Mouse (Mus musculus) neural tube, embryonic 15.5 days (tissue): Measurements from ENCODE around the gene Csrnp2. TPM values are rescaled to one million over a fixed set of nuclear protein-coding genes. Genes with fewer than 3 reads are reported as not detected.
"Not testable (repeated sequence)": the region's sequence is repeated elsewhere in the genome, so short reads cannot be mapped to it uniquely, and the experiment has no call there.

ENCODE experiments used
- ATAC-seq: fragments of 200-750 bp; cut with Nextera tagmentation; 2 replicates; pipeline ENCODE4 v1.8.0; 2017; ENCODE audit warnings: mild to moderate bottlenecking, moderate TSS enrichment, moderate library complexity; ENCODE audit not compliant: low FRiP score
- H3K27ac ChIP-seq: fragments of 300-500 bp; sonication (generic); replicated peaks from 2 replicates; pipeline ENCODE4 v1.5.1; 2015; ENCODE audit warnings: mild to moderate bottlenecking, inconsistent platforms
- H3K27me3 ChIP-seq: fragments of 300-500 bp; sonication (generic); replicated peaks from 2 replicates; pipeline ENCODE4 v1.6.1; 2015; ENCODE audit warnings: inconsistent platforms
- H3K36me3 ChIP-seq: fragments of 300-500 bp; sonication (generic); 2 replicates; pipeline ENCODE4 v1.6.1; 2015; ENCODE audit warnings: inconsistent platforms
- H3K4me1 ChIP-seq: fragments of 300-500 bp; sonication (generic); 2 replicates; pipeline ENCODE4 v1.6.1; 2015; ENCODE audit warnings: inconsistent platforms
- H3K4me2 ChIP-seq: fragments of 300-500 bp; sonication (generic); 2 replicates; pipeline ENCODE4 v1.6.1; 2015; ENCODE audit warnings: inconsistent platforms, mild to moderate bottlenecking, moderate library complexity
- H3K4me3 ChIP-seq: fragments of 300-500 bp; sonication (generic); replicated peaks from 2 replicates; pipeline ENCODE4 v1.5.1; 2015; ENCODE audit warnings: mild to moderate bottlenecking, inconsistent platforms
- H3K9ac ChIP-seq: fragments of 300-500 bp; sonication (generic); replicated peaks from 2 replicates; pipeline ENCODE4 v1.6.1; 2015; ENCODE audit warnings: mild to moderate bottlenecking, inconsistent platforms
- H3K9me3 ChIP-seq: fragments of 300-500 bp; sonication (generic); replicated peaks from 2 replicates; pipeline ENCODE4 v1.6.1; 2016; ENCODE audit warnings: inconsistent platforms
- WGBS: fragments of 180-500 bp; shearing (Covaris S2); methylation state at CpG from one replicate; pipeline ENCODE4 v1.1.7; 2015; ENCODE audit warnings: mixed read lengths; 5-methylcytosine and 5-hydroxymethylcytosine counted together
- polyA plus RNA-seq: library from polyadenylated mRNA; unstranded; fragments of >200 nt; fragmentation: Nextera tagmentation; extraction: Ambion mirVana; gene quantifications from 2 replicates; pipeline ENCODE4 v1.2.1, GENCODE M21; 2015

Csrnp2 gene
- 34.1 and 37.9 TPM in 2 replicates for polyA plus RNA-seq

DNA sequence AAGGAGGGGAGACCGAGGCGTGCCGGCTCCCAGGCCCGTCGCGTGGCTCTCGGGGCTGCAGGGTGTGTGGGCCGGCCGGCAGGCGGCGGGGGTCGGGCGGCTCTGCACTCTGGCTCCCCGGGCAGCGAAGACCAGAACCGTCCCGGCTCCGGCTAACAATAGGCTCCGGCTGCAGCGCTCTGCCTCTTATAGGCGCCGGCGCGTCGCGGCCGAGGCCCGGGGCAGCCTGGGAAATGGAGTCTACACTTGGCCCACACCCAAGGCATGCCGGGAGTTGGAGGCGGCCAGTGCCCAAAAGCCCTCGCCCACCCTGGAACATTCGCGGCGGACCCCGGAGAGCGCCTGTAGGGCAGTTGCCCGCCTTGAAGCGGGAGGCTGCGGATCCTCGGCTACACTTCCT, at the start of gene Csrnp2:
TSS of gene Csrnp2 (minus strand) at position 387 of the 400 bp plus-strand sequence.
- peak within 1 kb of the TSS; percentile 92 for H3K4me3 ChIP-seq
- H3K9ac ChIP-seq, result peak within 1 kb of the TSS; percentile 99
- H3K9me3 ChIP-seq, result no peaks in the 10 kb centered on the region
- peak; percentile 98 for ATAC-seq
- under 1% methylated on average over 40 of the region's 40 CpGs for WGBS
- H3K4me2 ChIP-seq, result peak within 1 kb of the TSS; percentile 77
- peaks cover 41% of the 10 kb centered on the region for H3K4me1 ChIP-seq
- no peaks in the 10 kb centered on the region; the same call in 1 of the 2 replicates for H3K36me3 ChIP-seq
- H3K27me3 ChIP-seq, result no peaks in the 10 kb centered on the region
- H3K27ac ChIP-seq, result peak within 1 kb of the TSS; percentile 99

DNA sequence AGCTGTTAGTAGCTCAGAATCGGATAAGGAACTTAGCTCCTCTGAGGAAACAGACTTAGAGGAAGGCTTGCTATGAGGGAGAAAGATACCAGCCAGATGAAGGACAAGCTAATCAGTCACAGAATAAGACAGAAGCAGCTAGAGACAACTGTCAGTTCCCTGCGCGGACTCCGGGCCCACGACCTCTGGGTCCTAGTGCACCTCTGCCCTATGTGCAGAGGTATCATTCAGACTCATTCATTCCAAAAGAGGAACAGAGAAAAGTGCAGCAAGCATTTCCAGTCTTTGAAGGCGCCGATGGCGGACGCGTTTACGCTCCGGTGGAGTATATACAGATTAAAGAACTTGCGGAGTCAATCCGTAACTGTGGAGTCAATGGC, 48.4 kb upstream of the Csrnp2 start:
- H3K4me2 ChIP-seq, H3K9ac ChIP-seq, H3K27ac ChIP-seq, H3K4me3 ChIP-seq, H3K4me1 ChIP-seq, ATAC-seq, H3K27me3 ChIP-seq, H3K9me3 ChIP-seq: not testable (repeated sequence)
- 95% methylated on average over 14 of the region's 14 CpGs for WGBS
- H3K36me3 ChIP-seq, result peaks cover 24% of the 10 kb centered on the region

DNA sequence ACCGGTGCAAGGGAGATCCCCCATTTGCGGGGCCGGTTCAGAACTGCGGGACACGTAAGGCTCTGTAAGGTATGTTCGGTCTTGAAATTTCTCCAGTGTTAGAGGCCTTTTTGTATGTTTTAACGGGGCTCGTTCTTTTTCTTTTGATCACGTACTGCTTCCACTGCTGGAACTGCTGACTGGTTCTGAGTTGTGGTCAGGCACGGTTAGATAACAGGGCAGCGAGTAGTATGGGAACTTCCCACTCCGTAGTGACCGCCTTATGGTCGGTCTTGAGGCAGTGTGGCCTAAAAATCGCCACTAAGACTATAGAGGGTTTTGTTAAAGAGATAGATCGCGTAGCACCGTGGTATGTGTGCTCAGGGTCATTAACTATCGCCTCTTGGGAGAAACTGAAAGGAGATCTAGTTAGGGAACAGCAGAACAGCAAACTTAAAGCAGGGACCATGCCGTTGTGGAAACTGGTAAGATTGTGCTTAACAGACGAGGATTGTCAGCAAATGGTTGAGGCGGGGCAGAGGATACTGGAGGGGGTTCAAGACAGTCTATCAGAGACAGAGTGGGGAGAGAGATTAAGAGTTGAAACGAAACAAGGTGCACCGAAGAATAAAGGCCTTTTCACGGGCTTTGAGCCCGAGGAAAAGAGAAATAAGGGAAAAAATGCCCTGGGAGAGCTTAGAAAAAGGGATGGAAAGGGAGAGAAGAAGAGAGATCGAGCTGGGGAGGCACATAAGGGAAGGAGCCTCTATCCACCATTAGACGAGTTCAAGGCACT, 47.8 kb upstream of the Csrnp2 start:
- not testable (repeated sequence) for H3K9me3 ChIP-seq, H3K4me2 ChIP-seq, H3K27me3 ChIP-seq, H3K4me1 ChIP-seq, ATAC-seq, H3K4me3 ChIP-seq, H3K27ac ChIP-seq, H3K9ac ChIP-seq
- WGBS, result 97% methylated on average over 27 of the region's 28 CpGs
- H3K36me3 ChIP-seq, result peaks cover 18% of the 10 kb centered on the region

DNA sequence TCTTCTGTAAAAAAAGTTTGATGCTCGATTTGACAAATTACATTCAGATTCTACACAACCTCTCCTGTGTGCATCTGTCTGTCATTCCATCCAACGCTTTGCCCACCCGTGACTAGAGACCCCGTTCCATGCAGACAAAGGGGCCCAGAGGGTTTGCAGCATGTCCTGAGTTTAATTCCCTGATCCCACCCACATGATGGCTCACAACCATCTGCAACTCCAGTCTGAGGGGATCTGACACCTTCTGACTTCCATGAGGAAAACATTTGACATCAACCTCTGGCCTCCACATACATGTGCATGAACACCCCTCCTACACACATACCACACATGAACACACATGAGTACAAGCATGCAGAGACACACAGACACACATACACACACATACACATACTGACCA, 46.1 kb upstream of the Csrnp2 start:
- no peak for ATAC-seq
- Histone ChIP-seq H3K36me3 (peaks cover 13% of the 10 kb centered on the region), H3K4me1 (no peaks in the 10 kb centered on the region), H3K4me2 (no peak overlapping the region), H3K9ac (no peak overlapping the region), H3K27me3 (no peaks in the 10 kb centered on the region), H3K27ac (no peak overlapping the region), H3K9me3 (0 out of 2 replicates have a peak, but pooled peaks cover 3% of the 10 kb centered on the region), H3K4me3 (no peak overlapping the region)
- 96% methylated on average over 4 of the region's 4 CpGs for WGBS

DNA sequence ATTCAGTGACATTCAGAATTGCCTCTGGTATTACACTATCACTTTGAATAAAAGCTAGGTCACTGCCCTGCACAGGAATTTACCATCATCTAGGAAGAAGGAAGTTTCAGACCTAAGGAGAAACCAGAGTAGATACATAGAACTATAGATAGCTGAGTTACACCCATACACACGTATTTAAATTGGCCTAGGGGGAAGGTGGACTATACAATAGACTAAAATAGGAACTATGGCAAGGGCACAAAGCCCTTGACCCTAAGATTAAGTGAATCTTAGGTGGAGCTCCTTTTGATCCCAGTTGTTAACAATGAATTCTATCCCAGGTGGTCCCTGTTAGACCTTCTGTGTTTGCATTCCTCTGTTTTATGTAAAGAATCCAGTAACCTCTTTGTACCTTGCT, 45.7 kb upstream of the Csrnp2 start:
- not testable (repeated sequence) for H3K9ac ChIP-seq, H3K27me3 ChIP-seq, H3K4me3 ChIP-seq, H3K4me2 ChIP-seq, H3K27ac ChIP-seq, H3K9me3 ChIP-seq, H3K4me1 ChIP-seq, ATAC-seq
- WGBS, result 92% methylated on average over 1 of the region's 1 CpGs
- peaks cover 16% of the 10 kb centered on the region for H3K36me3 ChIP-seq

DNA sequence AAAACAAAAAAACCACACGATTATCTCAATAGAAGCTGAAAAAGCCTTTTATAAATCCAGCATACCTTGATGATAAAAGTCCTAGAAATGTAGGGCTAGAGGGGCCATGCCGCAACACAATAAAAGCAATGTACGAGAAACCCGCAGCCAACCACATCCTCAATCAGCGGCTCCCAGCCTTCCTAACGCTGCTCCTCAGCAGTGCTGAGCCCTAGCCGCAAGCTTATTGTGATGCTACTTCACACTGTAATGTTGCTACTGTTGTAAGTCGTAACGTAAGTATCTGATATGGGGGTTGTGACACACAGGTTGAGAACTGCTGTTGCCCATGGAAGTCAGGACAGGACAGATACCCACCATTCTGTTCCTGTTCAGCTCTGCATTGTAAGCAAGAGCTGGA, 44.1 kb upstream of the Csrnp2 start:
- H3K4me2 ChIP-seq, result no peak overlapping the region
- H3K9me3 ChIP-seq, result no peaks in the 10 kb centered on the region
- no peak for ATAC-seq
- H3K27me3 ChIP-seq, result no peaks in the 10 kb centered on the region
- no peak overlapping the region for H3K9ac ChIP-seq
- H3K4me1 ChIP-seq, result no peaks in the 10 kb centered on the region
- 94% methylated on average over 9 of the region's 9 CpGs for WGBS
- no peak overlapping the region for H3K4me3 ChIP-seq
- peaks cover 21% of the 10 kb centered on the region for H3K36me3 ChIP-seq
- H3K27ac ChIP-seq, result no peak overlapping the region

DNA sequence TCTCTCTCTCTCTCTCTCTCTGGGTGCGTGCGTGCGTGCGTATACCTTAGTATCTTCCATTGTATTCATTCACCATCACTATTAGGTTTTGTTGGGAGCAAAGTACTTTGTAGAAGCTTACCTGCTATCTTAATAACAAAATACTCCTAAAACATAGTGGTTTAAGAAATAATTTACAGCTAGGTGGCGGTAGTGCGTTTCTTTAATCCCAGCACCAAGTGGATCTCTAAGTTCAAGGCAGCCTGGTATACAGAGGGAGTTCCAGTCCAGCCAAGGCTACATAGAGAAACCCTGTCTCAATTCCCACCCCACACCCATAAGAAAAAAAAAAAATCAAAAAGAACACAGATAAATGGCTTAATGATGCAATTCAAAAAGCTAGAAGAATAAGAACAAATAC, 42.6 kb upstream of the Csrnp2 start:
- no peak for ATAC-seq
- Histone ChIP-seq H3K36me3 (peaks cover 23% of the 10 kb centered on the region; the same call in 1 of the 2 replicates), H3K9ac (no peak overlapping the region), H3K4me3 (no peak overlapping the region), H3K27me3 (no peaks in the 10 kb centered on the region), H3K4me1 (no peaks in the 10 kb centered on the region), H3K27ac (no peak overlapping the region), H3K9me3 (no peaks in the 10 kb centered on the region), H3K4me2 (no peak overlapping the region)
- WGBS, result 90% methylated on average over 6 of the region's 6 CpGs

DNA sequence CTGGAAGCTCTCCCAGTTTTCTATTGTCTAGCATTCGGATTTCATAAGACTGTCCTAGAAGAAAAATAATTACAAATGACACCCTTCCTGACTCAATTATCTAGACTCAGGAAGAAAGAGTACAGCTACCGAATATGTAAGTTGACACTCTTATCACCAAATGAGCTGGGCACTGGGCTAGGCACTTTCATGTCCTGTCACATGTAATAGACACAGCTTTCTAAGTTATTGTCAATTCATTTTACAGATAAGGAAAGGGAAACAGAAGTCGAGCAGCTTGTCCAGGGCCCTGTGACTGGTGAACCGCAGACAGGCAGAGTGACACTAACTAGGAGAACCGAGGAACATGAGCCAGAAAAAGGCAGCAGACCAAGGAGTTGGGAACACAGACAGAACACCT, 32.6 kb upstream of the Csrnp2 start:
- no peaks in the 10 kb centered on the region for H3K9me3 ChIP-seq
- H3K4me2 ChIP-seq, result no peak overlapping the region
- H3K9ac ChIP-seq, result no peak overlapping the region
- no peak overlapping the region for H3K27ac ChIP-seq
- H3K27me3 ChIP-seq, result no peaks in the 10 kb centered on the region
- no peak overlapping the region for H3K4me3 ChIP-seq
- ATAC-seq, result no peak
- H3K36me3 ChIP-seq, result peaks cover 14% of the 10 kb centered on the region; the same call in 1 of the 2 replicates
- H3K4me1 ChIP-seq, result no peaks in the 10 kb centered on the region
- WGBS, result 93% methylated on average over 5 of the region's 5 CpGs

DNA sequence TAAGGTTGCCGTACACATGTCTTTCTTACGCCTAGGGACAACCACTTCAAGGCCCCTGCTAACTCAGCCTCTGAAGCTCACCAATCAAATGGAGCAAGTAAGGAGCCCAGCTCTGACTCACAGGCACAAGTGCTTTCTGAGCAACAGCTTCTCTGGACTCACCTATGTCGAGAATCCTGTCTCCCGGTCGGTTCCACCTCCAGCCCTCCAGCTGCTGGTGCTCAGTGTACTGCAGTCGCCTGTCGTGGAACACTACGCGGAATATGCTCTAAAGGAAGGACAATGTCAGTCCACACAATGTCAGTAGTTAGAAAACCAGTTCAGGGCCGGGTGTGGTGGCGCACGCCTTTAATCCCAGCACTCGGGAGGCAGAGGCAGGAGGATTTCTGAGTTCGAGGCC, 30.1 kb upstream of the Csrnp2 start:
- H3K36me3 ChIP-seq, result peaks cover 28% of the 10 kb centered on the region
- no peak overlapping the region for H3K4me3 ChIP-seq
- H3K4me1 ChIP-seq, result no peaks in the 10 kb centered on the region
- no peak overlapping the region for H3K9ac ChIP-seq
- H3K27ac ChIP-seq, result no peak overlapping the region
- no peak for ATAC-seq
- no peaks in the 10 kb centered on the region for H3K27me3 ChIP-seq
- H3K4me2 ChIP-seq, result no peak overlapping the region
- 95% methylated on average over 14 of the region's 14 CpGs for WGBS
- no peaks in the 10 kb centered on the region for H3K9me3 ChIP-seq

DNA sequence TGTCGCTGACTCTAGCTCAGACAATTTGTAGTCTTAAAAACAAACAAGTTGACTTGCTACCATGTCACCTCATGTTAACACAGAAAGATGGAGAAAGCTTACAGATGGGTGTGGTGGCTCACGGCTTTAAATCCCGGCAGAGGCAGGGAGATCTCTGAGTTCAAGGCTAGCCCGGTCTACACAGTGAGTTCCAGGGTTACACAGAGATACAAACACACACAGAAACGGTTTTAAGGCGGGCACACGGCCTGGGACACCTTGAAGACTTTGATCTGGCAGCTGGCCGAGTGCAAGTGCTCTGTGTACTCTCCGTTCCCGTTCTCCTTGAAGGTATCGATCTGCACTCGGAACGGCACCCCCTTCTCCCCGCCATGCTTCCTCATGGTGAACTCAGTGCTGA, 25.0 kb upstream of the Csrnp2 start:
- H3K27me3 ChIP-seq, result no peaks in the 10 kb centered on the region
- WGBS, result 96% methylated on average over 14 of the region's 14 CpGs
- no peak overlapping the region for H3K27ac ChIP-seq
- no peak overlapping the region for H3K4me2 ChIP-seq
- H3K9ac ChIP-seq, result no peak overlapping the region
- ATAC-seq, result no peak
- H3K9me3 ChIP-seq, result no peaks in the 10 kb centered on the region
- no peak overlapping the region for H3K4me3 ChIP-seq
- peaks cover 44% of the 10 kb centered on the region for H3K36me3 ChIP-seq
- H3K4me1 ChIP-seq, result no peaks in the 10 kb centered on the region

DNA sequence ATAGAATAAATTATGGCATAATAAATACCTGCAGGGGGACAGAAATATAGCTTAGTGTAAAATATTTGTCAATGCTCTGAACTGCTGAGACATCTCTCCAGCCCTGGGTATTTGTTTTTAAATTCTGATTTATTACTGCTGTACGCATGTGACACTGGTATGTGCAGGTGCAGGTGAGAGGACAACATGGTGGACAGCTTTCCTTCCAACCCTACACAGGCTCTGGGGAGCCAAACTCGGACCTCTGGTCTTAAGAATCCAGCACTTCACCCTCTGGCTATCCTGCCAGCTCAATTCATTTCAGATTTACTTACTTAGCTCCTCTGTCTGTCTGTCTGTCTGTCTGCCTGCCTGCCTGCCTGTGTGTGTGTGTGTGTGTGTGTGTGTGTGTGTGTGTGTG, 19.8 kb upstream of the Csrnp2 start:
- Histone ChIP-seq H3K27ac (no peak overlapping the region), H3K27me3 (no peaks in the 10 kb centered on the region), H3K4me3 (no peak overlapping the region), H3K36me3 (peaks cover 64% of the 10 kb centered on the region), H3K4me1 (no peaks in the 10 kb centered on the region), H3K4me2 (no peak overlapping the region), H3K9me3 (no peaks in the 10 kb centered on the region), H3K9ac (no peak overlapping the region)
- ATAC-seq, result no peak
- WGBS, result 93% methylated on average over 2 of the region's 2 CpGs

DNA sequence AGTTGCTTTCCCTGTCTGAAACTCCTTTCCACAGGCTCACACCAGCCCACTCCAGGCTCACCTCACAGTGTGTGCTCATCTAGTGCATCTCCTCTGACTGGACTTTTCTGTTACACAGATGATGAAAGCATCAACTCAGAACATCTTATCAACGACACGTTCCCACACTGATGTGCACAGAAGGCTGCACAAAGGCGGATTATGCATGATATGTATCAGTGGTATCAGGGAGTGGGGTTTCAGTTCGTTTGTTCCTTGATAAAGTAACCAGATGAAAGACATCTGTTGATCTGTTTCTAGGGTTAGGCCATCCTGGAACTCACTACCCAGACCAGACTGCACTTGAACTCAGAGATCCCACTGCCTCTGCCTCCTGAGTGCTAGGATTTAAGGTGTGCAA, 18.1 kb upstream of the Csrnp2 start:
- Histone ChIP-seq H3K4me2 (no peak overlapping the region), H3K9ac (no peak overlapping the region), H3K27ac (no peak overlapping the region), H3K27me3 (no peaks in the 10 kb centered on the region), H3K36me3 (peaks cover 66% of the 10 kb centered on the region), H3K4me1 (no peaks in the 10 kb centered on the region), H3K9me3 (no peaks in the 10 kb centered on the region), H3K4me3 (no peak overlapping the region)
- WGBS, result 92% methylated on average over 4 of the region's 4 CpGs
- no peak for ATAC-seq
